Mouse (Mus musculus): ENCODE data around the gene Gorasp2.

The Gorasp2 gene

GRCm38 (mm10) chr2:70661715-70662495 is 529 bp downstream of the Gorasp2 start, which contains the start of gene Gm26558:
TSS of gene Gm26558 (minus strand) at chr2:70662108.
- DNase-seq (ENCODE audit: low spot score in 2 of 2) = no peak

GRCm38 (mm10) chr2:70663764-70664163 is 2.4 kb downstream of the Gorasp2 start:
- DNase-seq (ENCODE audit: low spot score in 2 of 2) = no peak

GRCm38 (mm10) chr2:70667016-70667415 is 5.6 kb downstream of the Gorasp2 start:
- DNase-seq (ENCODE audit: low spot score in 2 of 2) = no peak

- no peak for DNase-seq (ENCODE audit: low spot score in 2 of 2)
Measured at GRCm38 (mm10) chr2:70669241-70669640, 7.9 kb downstream of the Gorasp2 start.

GRCm38 (mm10) chr2:70669896-70670295 is 8.5 kb downstream of the Gorasp2 start:
- no peak for DNase-seq (ENCODE audit: low spot score in 2 of 2)

GRCm38 (mm10) chr2:70672476-70672875 is 11.1 kb downstream of the Gorasp2 start:
- no peak for DNase-seq (ENCODE audit: low spot score in 2 of 2)

- DNase-seq (ENCODE audit: low spot score in 2 of 2) = no peak
Measured at GRCm38 (mm10) chr2:70673445-70674126, 12.2 kb downstream of the Gorasp2 start.

GRCm38 (mm10) chr2:70682324-70682723 is 20.9 kb downstream of the Gorasp2 start:
- DNase-seq (ENCODE audit: low spot score in 2 of 2) = no peak

GRCm38 (mm10) chr2:70688454-70689078 is 27.2 kb downstream of the Gorasp2 start:
- no peak for DNase-seq (ENCODE audit: low spot score in 2 of 2)

- DNase-seq (ENCODE audit: low spot score in 2 of 2) = no peak
Measured at GRCm38 (mm10) chr2:70690195-70690594, 28.8 kb downstream of the Gorasp2 start.

GRCm38 (mm10) chr2:70695712-70696111 is 34.3 kb downstream of the Gorasp2 start:
- DNase-seq (ENCODE audit: low spot score in 2 of 2) = no peak

- DNase-seq (ENCODE audit: low spot score in 2 of 2) = no peak
Measured at GRCm38 (mm10) chr2:70700851-70701250, 39.5 kb downstream of the Gorasp2 start.

GRCm38 (mm10) chr2:70701571-70701970 is 40.2 kb downstream of the Gorasp2 start:
- DNase-seq (ENCODE audit: low spot score in 2 of 2) = no peak

GRCm38 (mm10) chr2:70702403-70702802 is 41.0 kb downstream of the Gorasp2 start:
- DNase-seq (ENCODE audit: low spot score in 2 of 2) = no peak

GRCm38 (mm10) chr2:70708986-70709730 is 47.8 kb downstream of the Gorasp2 start:
- DNase-seq (ENCODE audit: low spot score in 2 of 2) = no peak

GRCm38 (mm10) chr2:70710236-70710635 is 48.9 kb downstream of the Gorasp2 start:
- DNase-seq (ENCODE audit: low spot score in 2 of 2) = no peak

GRCm38 (mm10) chr2:70710878-70711277 is 49.5 kb downstream of the Gorasp2 start:
- DNase-seq (ENCODE audit: low spot score in 2 of 2) = no peak

GRCm38 (mm10) chr2:70723610-70724243 is 62.4 kb downstream of the Gorasp2 start:
- DNase-seq (ENCODE audit: low spot score in 2 of 2) = no peak

- no peak for DNase-seq (ENCODE audit: low spot score in 2 of 2)
Measured at GRCm38 (mm10) chr2:70727089-70727488, 65.7 kb downstream of the Gorasp2 start.

- no peak for DNase-seq (ENCODE audit: low spot score in 2 of 2)
Measured at GRCm38 (mm10) chr2:70735534-70735933, 74.2 kb downstream of the Gorasp2 start.

- DNase-seq (ENCODE audit: low spot score in 2 of 2) = no peak
Measured at GRCm38 (mm10) chr2:70736008-70736407, 74.6 kb downstream of the Gorasp2 start.
